ENCODE assay signal across 30 mouse cellular contexts in genomic region chr6:5180645-5181044, GRCm38 (mm10). TPM values are rescaled to one million over a fixed set of nuclear protein-coding genes. Genes with fewer than 3 reads are reported as not detected.
DNase-seq lines count a peak whose midpoint lies in the region; ATAC-seq and TF ChIP-seq lines count a peak whose summit lies in the region.
"Had no signal": no experiment of that assay in that cellular context is flagged by ENCODE, and none has a peak within 500 bp of the region (broad histone marks: within the 10 kb centered on the region; RNA-seq: fewer than 3 reads in every experiment).

No protein-coding gene starts in this region.

- H3K27me3 ChIP-seq in embryonic facial prominence, embryonic 14.5 days (replicated peaks; ENCODE audit: control insufficient read depth, insufficient read depth, low read length), result no peaks in the 10 kb centered on the region
- no peaks in the 10 kb centered on the region for H3K27me3 ChIP-seq in embryonic facial prominence, embryonic 10.5 days (replicated peaks; ENCODE audit: low read depth, poor library complexity, severe bottlenecking)
- no peaks in the 10 kb centered on the region for H3K27me3 ChIP-seq in limb, embryonic 14.5 days (ENCODE audit: control insufficient read depth, insufficient read depth, low read length)
- no peaks in the 10 kb centered on the region for H3K27me3 ChIP-seq in limb, embryonic 10.5 days (ENCODE audit: low read depth, poor library complexity, severe bottlenecking)
- H3K27me3 ChIP-seq in C2C12 (ENCODE audit: control insufficient read depth, insufficient read depth, insufficient read length) (no peaks in the 10 kb centered on the region), Patski (no peaks in the 10 kb centered on the region)
- H3K27me3 ChIP-seq in forebrain, embryonic 11.5 days (ENCODE audit: control insufficient read depth, insufficient read depth, low read length), result no peaks in the 10 kb centered on the region
- H3K27me3 ChIP-seq: CH12.LX; embryonic facial prominence, embryonic 12.5 days; forebrain, embryonic 13.5 days; heart, embryonic 12.5 days; heart, embryonic 15.5 days; hindbrain, embryonic 13.5 days; intestine, embryonic 15.5 days had no signal

- no peaks in the 10 kb centered on the region for H3K9me3 ChIP-seq in embryonic facial prominence, embryonic 14.5 days (ENCODE audit: control insufficient read depth, low read length)
- H3K9me3 ChIP-seq in embryonic facial prominence, embryonic 10.5 days, result no peaks in the 10 kb centered on the region
- H3K9me3 ChIP-seq in limb, embryonic 14.5 days (ENCODE audit: control insufficient read depth, low read length), result no peaks in the 10 kb centered on the region
- H3K9me3 ChIP-seq in limb, embryonic 10.5 days (replicated peaks), result no peaks in the 10 kb centered on the region
- no peaks in the 10 kb centered on the region for H3K9me3 ChIP-seq in forebrain, embryonic 11.5 days (ENCODE audit: control insufficient read depth, low read length)
- H3K9me3 ChIP-seq: embryonic facial prominence, embryonic 12.5 days; forebrain, embryonic 13.5 days; G1E; heart, embryonic 12.5 days; heart, embryonic 15.5 days; hindbrain, embryonic 10.5 days; hindbrain, embryonic 13.5 days; intestine, embryonic 15.5 days had no signal

- DNase-seq in embryonic facial prominence, embryonic 14.5 days (ENCODE audit: low spot score), result peak; percentile 38
- no peak for DNase-seq in embryonic facial prominence, embryonic 10.5 days (ENCODE audit: low spot score)
- peak; percentile 30 for DNase-seq in limb, embryonic 14.5 days (ENCODE audit: low spot score)
- no peak for DNase-seq in limb, embryonic 10.5 days (ENCODE audit: low spot score)
- DNase-seq in Patski (ENCODE audit: low read depth, low spot score), result peak; percentile 30
- no peak for DNase-seq in spleen, postnatal 4 days (ENCODE audit: low spot score in 2 of 2)
- no peak for DNase-seq in forebrain, embryonic 11.5 days (ENCODE audit: low spot score)
- DNase-seq: adrenal gland, postnatal 10 days; adrenal gland, postnatal 36 days; cerebellum, adult 18-20 months; cerebellum, adult 9-10 months; cerebellum, postnatal 14 days; gastrocnemius, adult 2 months; gastrocnemius, postnatal 14 days; heart, adult 18-20 months; heart, postnatal 36 days; kidney, adult 11 months had no signal

- CTCF ChIA-PET in Patski (lab: Charles Lee), result no interaction called here

- no peak overlapping the region for H3K9ac ChIP-seq in embryonic facial prominence, embryonic 14.5 days (ENCODE audit: low read depth, low read length)
- H3K9ac ChIP-seq in limb, embryonic 14.5 days (ENCODE audit: low read depth, low read length, severe bottlenecking), result no peak overlapping the region
- H3K9ac ChIP-seq in forebrain, embryonic 11.5 days (ENCODE audit: low read length), result no peak overlapping the region
- H3K9ac ChIP-seq: embryonic facial prominence, embryonic 12.5 days; forebrain, embryonic 13.5 days; heart, embryonic 12.5 days; heart, embryonic 15.5 days; hindbrain, embryonic 13.5 days; intestine, embryonic 15.5 days had no signal

- in situ Hi-C loops in Patski (cut with MboI; ENCODE audit: low pct_unique_long_range_greater_than_20kb), result no loop called here

- TF ChIP-seq CTCF in C2C12 (IDR thresholded peaks at IDR 0.05; ENCODE audit: control insufficient read depth, insufficient read depth, insufficient read length) (no peak), Patski (IDR thresholded peaks at IDR 0.05) (no peak)

- H3K4me1 ChIP-seq in embryonic facial prominence, embryonic 14.5 days (ENCODE audit: control insufficient read depth, insufficient read depth, low read length), result peaks cover 5% of the 10 kb centered on the region; the same call in 1 of the 2 replicates
- peaks cover 16% of the 10 kb centered on the region for H3K4me1 ChIP-seq in embryonic facial prominence, embryonic 10.5 days
- H3K4me1 ChIP-seq in limb, embryonic 14.5 days (ENCODE audit: control insufficient read depth, insufficient read depth, low read length), result peaks cover 11% of the 10 kb centered on the region; the same call in 1 of the 2 replicates
- H3K4me1 ChIP-seq in limb, embryonic 10.5 days, result peaks cover 25% of the 10 kb centered on the region
- H3K4me1 ChIP-seq in forebrain, embryonic 11.5 days (replicated peaks; ENCODE audit: control insufficient read depth, insufficient read depth, low read length), result no peaks in the 10 kb centered on the region; the same call in 1 of the 2 replicates
- H3K4me1 ChIP-seq: intestine, embryonic 15.5 days had no signal

- no peak overlapping the region for H3K27ac ChIP-seq in embryonic facial prominence, embryonic 14.5 days (replicated peaks; ENCODE audit: low read depth, low read length)
- H3K27ac ChIP-seq in embryonic facial prominence, embryonic 10.5 days (replicated peaks), result no peak overlapping the region
- H3K27ac ChIP-seq in limb, embryonic 14.5 days (replicated peaks; ENCODE audit: low read depth, low read length), result no peak overlapping the region
- no peak overlapping the region for H3K27ac ChIP-seq in limb, embryonic 10.5 days
- H3K27ac ChIP-seq in forebrain, embryonic 11.5 days (ENCODE audit: low read depth, low read length), result no peak overlapping the region
- H3K27ac ChIP-seq: embryonic facial prominence, embryonic 12.5 days; forebrain, embryonic 13.5 days; gastrocnemius, adult 2 months; heart, embryonic 15.5 days; hindbrain, embryonic 10.5 days; hindbrain, embryonic 13.5 days; intestine, embryonic 15.5 days had no signal

- POLR2A ChIA-PET in Patski (lab: Charles Lee), result no interaction called here

- no peak overlapping the region for H3ac ChIP-seq in C2C12 (ENCODE audit: control insufficient read depth, insufficient read length, low read depth)

- H3K36me3 ChIP-seq in embryonic facial prominence, embryonic 14.5 days (ENCODE audit: control insufficient read depth, insufficient read depth, low read length), result no peaks in the 10 kb centered on the region
- H3K36me3 ChIP-seq in embryonic facial prominence, embryonic 10.5 days (replicated peaks), result no peaks in the 10 kb centered on the region
- H3K36me3 ChIP-seq in limb, embryonic 14.5 days (ENCODE audit: control insufficient read depth, insufficient read depth, low read length), result no peaks in the 10 kb centered on the region
- no peaks in the 10 kb centered on the region for H3K36me3 ChIP-seq in limb, embryonic 10.5 days
- H3K36me3 ChIP-seq in C2C12 (ENCODE audit: control insufficient read depth, insufficient read depth), result no peaks in the 10 kb centered on the region
- no peaks in the 10 kb centered on the region for H3K36me3 ChIP-seq in forebrain, embryonic 11.5 days (ENCODE audit: control insufficient read depth, insufficient read depth, low read length)
- H3K36me3 ChIP-seq: embryonic facial prominence, embryonic 12.5 days; G1E; heart, embryonic 12.5 days; heart, embryonic 15.5 days; hindbrain, embryonic 10.5 days; hindbrain, embryonic 13.5 days; intestine, embryonic 15.5 days had no signal

- no peak overlapping the region for H3K4me3 ChIP-seq in embryonic facial prominence, embryonic 14.5 days (ENCODE audit: low read depth, low read length)
- H3K4me3 ChIP-seq in embryonic facial prominence, embryonic 10.5 days, result no peak overlapping the region
- no peak overlapping the region for H3K4me3 ChIP-seq in limb, embryonic 14.5 days (replicated peaks; ENCODE audit: low read length)
- H3K4me3 ChIP-seq in limb, embryonic 10.5 days, result no peak overlapping the region
- H3K4me3 ChIP-seq in C2C12 (ENCODE audit: insufficient read depth, poor library complexity, severe bottlenecking), result no peak overlapping the region
- H3K4me3 ChIP-seq in forebrain, embryonic 11.5 days (ENCODE audit: low read depth, low read length), result no peak overlapping the region
- H3K4me3 ChIP-seq: embryonic facial prominence, embryonic 12.5 days; erythroblast, embryonic 14.5 days; forebrain, embryonic 13.5 days; gastrocnemius, adult 2 months; heart, embryonic 12.5 days; heart, embryonic 15.5 days; hindbrain, embryonic 10.5 days; hindbrain, embryonic 13.5 days; intestine, embryonic 15.5 days had no signal

- WGBS in embryonic facial prominence, embryonic 14.5 days, result 72% methylated on average over 5 of the region's 5 CpGs
- WGBS in embryonic facial prominence, embryonic 10.5 days, result 86% methylated on average over 5 of the region's 5 CpGs
- 46% methylated on average over 5 of the region's 5 CpGs for WGBS in limb, embryonic 14.5 days
- WGBS in limb, embryonic 10.5 days, result 94% methylated on average over 5 of the region's 5 CpGs
- 84% methylated on average over 5 of the region's 5 CpGs for WGBS in forebrain, embryonic 11.5 days

- H3K79me2 ChIP-seq in C2C12 (ENCODE audit: control insufficient read depth, insufficient read depth), result no peaks in the 10 kb centered on the region

- no peaks in the 10 kb centered on the region for H3K79me3 ChIP-seq in C2C12 (ENCODE audit: low read depth)

- no peak for ATAC-seq in embryonic facial prominence, embryonic 14.5 days (ENCODE audit: low read depth)
- no peak for ATAC-seq in limb, embryonic 14.5 days (ENCODE audit: low FRiP score, low read depth)
- peak; percentile 51 for ATAC-seq in Patski
- ATAC-seq in forebrain, embryonic 11.5 days (replicated peaks; ENCODE audit: low FRiP score), result no peak
- ATAC-seq: forebrain, embryonic 13.5 days; forebrain, embryonic 16.5 days; hindbrain, embryonic 16.5 days; intestine, embryonic 15.5 days had no signal

- TF ChIP-seq POLR2A in limb, embryonic 14.5 days (IDR thresholded peaks at IDR 0.05; ENCODE audit: borderline replicate concordance, extremely low read depth, insufficient read depth, insufficient read length), result no peak

- H3K4me2 ChIP-seq in embryonic facial prominence, embryonic 14.5 days (ENCODE audit: low read depth, low read length), result no peak overlapping the region
- no peak overlapping the region for H3K4me2 ChIP-seq in limb, embryonic 14.5 days (replicated peaks; ENCODE audit: low read depth, low read length, severe bottlenecking)
- no peak overlapping the region for H3K4me2 ChIP-seq in forebrain, embryonic 11.5 days (ENCODE audit: low read depth, low read length, severe bottlenecking)
- H3K4me2 ChIP-seq: embryonic facial prominence, embryonic 12.5 days; forebrain, embryonic 13.5 days; heart, embryonic 12.5 days; heart, embryonic 15.5 days; hindbrain, embryonic 13.5 days; intestine, embryonic 15.5 days had no signal

TF ChIP-seq in C2C12, 6 proteins besides CTCF, POLR2A, EP300 and RAD21 (continues in another document):
- TF ChIP-seq MAX (IDR thresholded peaks at IDR 0.05) (peak; percentile 85), USF1 (IDR thresholded peaks at IDR 0.05; ENCODE audit: low read depth) (peak; percentile 80), FOSL1 (IDR thresholded peaks at IDR 0.05; ENCODE audit: insufficient read depth, low read length, poor library complexity, severe bottlenecking) (peak; percentile 53)

RNA-seq across cellular contexts. Expression of gene Pon1, which starts 13.1 kb away (rescaled TPM):
- polyA plus RNA-seq in embryonic facial prominence, embryonic 14.5 days (2014; fragmentation: Nextera tagmentation; extraction: Ambion mirVana), result 2.5 and 3.9 TPM in 2 replicates
- polyA plus RNA-seq in embryonic facial prominence, embryonic 10.5 days (2016; fragmentation: Nextera tagmentation; extraction: Ambion mirVana), result 0.25 TPM in 1 of 2 replicates, not detected in the other
- not detected in 2 replicates for polyA plus RNA-seq in limb, embryonic 14.5 days (2012; rRNA removed)
- not detected in 2 replicates for polyA plus RNA-seq in limb, embryonic 14.5 days (2014; fragmentation: Nextera tagmentation; extraction: Ambion mirVana)
- polyA plus RNA-seq in limb, embryonic 10.5 days (2016; fragmentation: Nextera tagmentation; extraction: Ambion mirVana), result 0.10 TPM in 1 of 2 replicates, not detected in the other
- not detected for polyA plus RNA-seq in C2C12 (2012; fragmentation: generic; extraction: Trizol)
- not detected for polyA plus RNA-seq in Patski (2021)
- 0.21 TPM in 1 of 2 replicates, not detected in the other for polyA plus RNA-seq in forebrain, embryonic 11.5 days (2014; fragmentation: Nextera tagmentation; extraction: Ambion mirVana)
- polyA plus RNA-seq: erythroblast, embryonic 14.5 days; forebrain, embryonic 13.5 days; G1E; heart, embryonic 12.5 days; heart, embryonic 15.5 days; hindbrain, embryonic 10.5 days; intestine, embryonic 15.5 days had no signal

Comparison
In these comparisons a context has a peak if more than half of its experiments do, and no peak if none do; other contexts are left out.
1. DNase-seq: peak in embryonic facial prominence, embryonic 14.5 days (single experiment), limb, embryonic 14.5 days (single experiment) and Patski (single experiment); none in embryonic facial prominence, embryonic 10.5 days (single experiment), limb, embryonic 10.5 days (single experiment), spleen, postnatal 4 days (0 of 2) and forebrain, embryonic 11.5 days (single experiment).